Mouse (Mus musculus) ES-Bruce4 (cell line): ENCODE measurements around the gene Hus1. TPM values are rescaled to one million over a fixed set of nuclear protein-coding genes. Genes with fewer than 3 reads are reported as not detected.
A peak's percentile ranks its signal among the peaks of the same experiment; 100 is the strongest.

ENCODE experiments used
- H3K27ac ChIP-seq: 2 replicates; pipeline ENCODE4 v1.5.1; 2012; ENCODE audit warnings: low read length, inconsistent platforms; ENCODE audit not compliant: insufficient read depth
- H3K27me3 ChIP-seq: 2 replicates; pipeline ENCODE4 v1.6.1; 2012; ENCODE audit warnings: mild to moderate bottlenecking, low read length, inconsistent platforms; ENCODE audit not compliant: control insufficient read depth, poor library complexity, insufficient read depth, severe bottlenecking
- H3K36me3 ChIP-seq: 2 replicates; pipeline ENCODE4 v1.6.1; 2012; ENCODE audit warnings: inconsistent platforms, mild to moderate bottlenecking, low read length, moderate library complexity; ENCODE audit not compliant: control insufficient read depth, poor library complexity, insufficient read depth, severe bottlenecking
- H3K4me1 ChIP-seq: one replicate; pipeline ENCODE4 v1.8.1; 2011; ENCODE audit warnings: low read length; ENCODE audit not compliant: control insufficient read depth, insufficient read depth
- H3K4me3 ChIP-seq: 2 replicates; pipeline ENCODE4 v1.5.1; 2011; ENCODE audit warnings: low read depth, mild to moderate bottlenecking, low read length
- H3K9ac ChIP-seq: 2 replicates; pipeline ENCODE4 v1.6.1; 2012; ENCODE audit warnings: low read depth, mild to moderate bottlenecking, inconsistent platforms; ENCODE audit not compliant: poor library complexity, severe bottlenecking
- H3K9me3 ChIP-seq: replicated peaks from 2 replicates; pipeline ENCODE4 v1.6.1; 2012; ENCODE audit warnings: mild to moderate bottlenecking, low read length, inconsistent platforms; ENCODE audit not compliant: control insufficient read depth, poor library complexity, insufficient read depth, severe bottlenecking
- CTCF ChIP-seq: IDR thresholded peaks from one replicate; pipeline ENCODE4 v1.8.1; 2011; ENCODE audit warnings: low read depth, low read length
- EP300 ChIP-seq: IDR thresholded peaks from 2 replicates; pipeline ENCODE4 v1.6.1; 2011; ENCODE audit warnings: low read depth, low read length; ENCODE audit not compliant: insufficient read depth
- POLR2A ChIP-seq: IDR thresholded peaks from one replicate; pipeline ENCODE4 v1.8.1; 2011; ENCODE audit warnings: low read length; ENCODE audit not compliant: insufficient read depth
- polyA plus RNA-seq: library from polyadenylated mRNA; stranded (reverse); fragments of >200 nt; gene quantifications from 2 replicates; pipeline ENCODE4 v1.2.4, GENCODE M21; 2011; ENCODE audit warnings: low read depth; ENCODE audit not compliant: missing spikeins, insufficient read depth, insufficient read length

Hus1 gene
- 30.6 and 33.7 TPM in 2 replicates for polyA plus RNA-seq

- peaks cover 13% of the 10 kb centered on the region; the same call in 1 of the 2 replicates for H3K36me3 ChIP-seq
- peaks cover 2% of the 10 kb centered on the region; the same call in 1 of the 2 replicates for H3K27me3 ChIP-seq
- H3K4me3 ChIP-seq = peak within 1 kb of the TSS; percentile 94
- no peak for TF ChIP-seq EP300
- TF ChIP-seq POLR2A = peak; percentile 45
- H3K9me3 ChIP-seq = no peaks in the 10 kb centered on the region
- peak within 1 kb of the TSS; percentile 85 for H3K9ac ChIP-seq
- peak within 1 kb of the TSS; percentile 42 for H3K27ac ChIP-seq
- no peaks in the 10 kb centered on the region for H3K4me1 ChIP-seq
Observed at GRCm38 (mm10) chr11:9010853-9011339, at the start of gene Hus1. Gene Hus1, minus strand, starts transcription at chr11:9011191.

- no peak for TF ChIP-seq EP300
- no peak for TF ChIP-seq CTCF
- TF ChIP-seq POLR2A = no peak
- H3K4me1 ChIP-seq = no peaks in the 10 kb centered on the region
- H3K9me3 ChIP-seq = no peaks in the 10 kb centered on the region
- no peak overlapping the region for H3K27ac ChIP-seq
- no peaks in the 10 kb centered on the region for H3K36me3 ChIP-seq
- H3K27me3 ChIP-seq = no peaks in the 10 kb centered on the region
- no peak overlapping the region for H3K4me3 ChIP-seq
- H3K9ac ChIP-seq = no peak overlapping the region
Observed at GRCm38 (mm10) chr11:9060484-9060883, 49.5 kb upstream of the Hus1 start.

GRCm38 (mm10) chr11:9060029-9060428, 49.0 kb upstream of the Hus1 start:
- H3K36me3 ChIP-seq = no peaks in the 10 kb centered on the region
- H3K27me3 ChIP-seq = no peaks in the 10 kb centered on the region
- H3K9ac ChIP-seq = no peak overlapping the region
- no peaks in the 10 kb centered on the region for H3K4me1 ChIP-seq
- H3K27ac ChIP-seq = no peak overlapping the region
- TF ChIP-seq POLR2A (no peak), EP300 (no peak), CTCF (no peak)
- no peaks in the 10 kb centered on the region for H3K9me3 ChIP-seq
- H3K4me3 ChIP-seq = no peak overlapping the region

GRCm38 (mm10) chr11:9057711-9058110, 46.7 kb upstream of the Hus1 start:
- no peak for TF ChIP-seq POLR2A
- TF ChIP-seq CTCF = no peak
- no peak for TF ChIP-seq EP300
- no peaks in the 10 kb centered on the region for H3K27me3 ChIP-seq
- no peak overlapping the region for H3K9ac ChIP-seq

GRCm38 (mm10) chr11:9056937-9057336, 45.9 kb upstream of the Hus1 start:
- no peaks in the 10 kb centered on the region for H3K27me3 ChIP-seq
- no peaks in the 10 kb centered on the region for H3K9me3 ChIP-seq
- no peaks in the 10 kb centered on the region for H3K4me1 ChIP-seq
- no peak overlapping the region for H3K4me3 ChIP-seq
- no peak overlapping the region for H3K27ac ChIP-seq
- H3K9ac ChIP-seq = no peak overlapping the region
- TF ChIP-seq POLR2A = no peak
- no peak for TF ChIP-seq CTCF
- no peak for TF ChIP-seq EP300
- H3K36me3 ChIP-seq = no peaks in the 10 kb centered on the region

More at GRCm38 (mm10) chr11:9057711-9058110, 46.7 kb upstream of the Hus1 start:
- H3K27ac ChIP-seq = no peak overlapping the region
- no peaks in the 10 kb centered on the region for H3K4me1 ChIP-seq
- H3K9me3 ChIP-seq = no peaks in the 10 kb centered on the region
- no peaks in the 10 kb centered on the region for H3K36me3 ChIP-seq
- no peak overlapping the region for H3K4me3 ChIP-seq

GRCm38 (mm10) chr11:9051895-9052294, 40.9 kb upstream of the Hus1 start:
- TF ChIP-seq POLR2A = no peak
- TF ChIP-seq EP300 = 0 out of 2 replicates have a peak, but pooled peaks have one; percentile 46
- TF ChIP-seq CTCF = no peak

More at GRCm38 (mm10) chr11:9051895-9052294, 40.9 kb upstream of the Hus1 start:
- Histone ChIP-seq H3K4me1 (peaks cover 3% of the 10 kb centered on the region), H3K4me3 (no peak overlapping the region), H3K27ac (no peak overlapping the region), H3K9me3 (no peaks in the 10 kb centered on the region), H3K36me3 (no peaks in the 10 kb centered on the region), H3K27me3 (no peaks in the 10 kb centered on the region), H3K9ac (no peak overlapping the region)
